21 mouse cellular contexts compared by ENCODE assay signal in the genomic region with DNA sequence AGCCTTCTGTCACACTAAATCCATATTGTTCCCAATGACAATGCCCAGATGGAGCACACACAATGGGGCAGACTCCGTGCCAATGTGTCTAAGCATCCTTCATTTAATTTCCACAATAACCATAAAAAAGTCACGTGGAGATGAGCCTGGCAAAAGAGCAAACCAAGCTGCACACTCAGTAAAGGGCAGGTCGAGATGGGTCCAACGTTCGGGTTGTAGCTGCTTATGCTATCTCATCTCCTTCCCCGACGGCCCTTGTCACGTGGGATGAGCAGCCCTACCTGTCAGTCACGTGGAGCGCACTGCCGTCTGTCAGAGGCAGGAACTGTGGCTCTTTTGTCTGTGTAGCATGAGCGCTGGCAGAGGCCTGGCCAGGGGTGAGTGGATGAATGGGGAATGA. TPM values are rescaled to one million over a fixed set of nuclear protein-coding genes. Genes with fewer than 3 reads are reported as not detected.
DNase-seq lines count a peak whose midpoint lies in the region; ATAC-seq and TF ChIP-seq lines count a peak whose summit lies in the region.
"Had no signal": no experiment of that assay in that cellular context is flagged by ENCODE, and none has a peak within 500 bp of the region (broad histone marks: within the 10 kb centered on the region; RNA-seq: fewer than 3 reads in every experiment).

No protein-coding gene starts in this region.

- no peak for TF ChIP-seq CTCF in intestine, postnatal 0 days (IDR thresholded peaks at IDR 0.05; ENCODE audit: low read depth)

- peaks cover 6% of the 10 kb centered on the region; the same call in 1 of the 2 replicates for H3K4me1 ChIP-seq in forebrain, embryonic 14.5 days (ENCODE audit: control insufficient read depth, insufficient read depth, low read length)
- H3K4me1 ChIP-seq in forebrain, embryonic 11.5 days (replicated peaks; ENCODE audit: control insufficient read depth, insufficient read depth, low read length): 0 out of 2 replicates have a peak, but pooled peaks cover 5% of the 10 kb centered on the region
- H3K4me1 ChIP-seq in intestine, postnatal 0 days (replicated peaks; ENCODE audit: control insufficient read depth, insufficient read depth, low read length): no peaks in the 10 kb centered on the region
- H3K4me1 ChIP-seq: limb, embryonic 12.5 days had no signal

- peak; percentile 16 for DNase-seq in forebrain, embryonic 14.5 days (ENCODE audit: low spot score)
- DNase-seq in forebrain, embryonic 11.5 days (ENCODE audit: low spot score): no peak
- DNase-seq in ES-CJ7 (ENCODE audit: low read depth, low spot score) (peak; percentile 25), R1 (ENCODE audit: low read depth, low spot score) (peak; percentile 32)
- DNase-seq in adrenal gland, adult 2 months: no peak
- DNase-seq in spleen, adult 12 weeks (ENCODE audit: low spot score): no peak
- no peak for DNase-seq in thymus, postnatal 10 days (ENCODE audit: low spot score in 2 of 2)
- DNase-seq: heart, adult 2 months; right cerebral cortex, postnatal 4 days; thymus, postnatal 14 days had no signal

- no peaks in the 10 kb centered on the region for H3K36me3 ChIP-seq in forebrain, embryonic 14.5 days (ENCODE audit: control insufficient read depth, insufficient read depth, low read length)
- no peaks in the 10 kb centered on the region for H3K36me3 ChIP-seq in forebrain, embryonic 11.5 days (ENCODE audit: control insufficient read depth, insufficient read depth, low read length)
- H3K36me3 ChIP-seq in intestine, postnatal 0 days (ENCODE audit: control insufficient read depth, insufficient read depth): no peaks in the 10 kb centered on the region
- H3K36me3 ChIP-seq: kidney, embryonic 15.5 days; limb, embryonic 12.5 days had no signal

- no peak overlapping the region for H3K27ac ChIP-seq in forebrain, embryonic 14.5 days (ENCODE audit: low read depth, low read length)
- no peak overlapping the region for H3K27ac ChIP-seq in forebrain, embryonic 11.5 days (ENCODE audit: low read depth, low read length)
- H3K27ac ChIP-seq in intestine, postnatal 0 days (ENCODE audit: low read depth, low read length): peak overlapping the region; percentile 36
- H3K27ac ChIP-seq: forebrain, embryonic 13.5 days; heart, adult 2 months; kidney, embryonic 15.5 days; limb, embryonic 12.5 days; liver, embryonic 14.5 days had no signal

- no peak overlapping the region for H3K4me3 ChIP-seq in forebrain, embryonic 14.5 days (ENCODE audit: low read depth, low read length)
- no peak overlapping the region for H3K4me3 ChIP-seq in forebrain, embryonic 11.5 days (ENCODE audit: low read depth, low read length)
- no peak overlapping the region for H3K4me3 ChIP-seq in intestine, postnatal 0 days (ENCODE audit: low read depth, low read length)
- H3K4me3 ChIP-seq: forebrain, embryonic 13.5 days; heart, adult 2 months; kidney, embryonic 15.5 days; limb, embryonic 12.5 days had no signal

- peaks cover 7% of the 10 kb centered on the region; the same call in 1 of the 2 replicates for H3K27me3 ChIP-seq in forebrain, embryonic 14.5 days (replicated peaks; ENCODE audit: control insufficient read depth, insufficient read depth, low read length)
- no peaks in the 10 kb centered on the region; the same call in 1 of the 2 replicates for H3K27me3 ChIP-seq in forebrain, embryonic 11.5 days (ENCODE audit: control insufficient read depth, insufficient read depth, low read length)
- no peaks in the 10 kb centered on the region; the same call in 1 of the 2 replicates for H3K27me3 ChIP-seq in intestine, postnatal 0 days (replicated peaks; ENCODE audit: control insufficient read depth, insufficient read depth, low read length)

- no peak overlapping the region for H3K9ac ChIP-seq in forebrain, embryonic 14.5 days (ENCODE audit: low read length)
- no peak overlapping the region for H3K9ac ChIP-seq in forebrain, embryonic 11.5 days (ENCODE audit: low read length)
- no peak overlapping the region for H3K9ac ChIP-seq in intestine, postnatal 0 days (ENCODE audit: low read depth, low read length)
- H3K9ac ChIP-seq: forebrain, embryonic 13.5 days; kidney, embryonic 15.5 days; limb, embryonic 12.5 days; liver, embryonic 14.5 days had no signal

- no peak for ATAC-seq in forebrain, embryonic 14.5 days
- ATAC-seq in forebrain, embryonic 11.5 days (replicated peaks; ENCODE audit: low FRiP score): no peak
- ATAC-seq in intestine, postnatal 0 days: peak; percentile 89
- ATAC-seq: forebrain, embryonic 13.5 days; lung, postnatal 0 days had no signal

- no peaks in the 10 kb centered on the region for H3K9me3 ChIP-seq in forebrain, embryonic 14.5 days (replicated peaks; ENCODE audit: control insufficient read depth, low read length)
- H3K9me3 ChIP-seq in forebrain, embryonic 11.5 days (ENCODE audit: control insufficient read depth, low read length): no peaks in the 10 kb centered on the region
- no peaks in the 10 kb centered on the region for H3K9me3 ChIP-seq in intestine, postnatal 0 days (ENCODE audit: control insufficient read depth)
- H3K9me3 ChIP-seq: forebrain, embryonic 13.5 days; kidney, embryonic 15.5 days; limb, embryonic 12.5 days had no signal

- H3K4me2 ChIP-seq in forebrain, embryonic 14.5 days (ENCODE audit: low read length): no peak overlapping the region
- no peak overlapping the region for H3K4me2 ChIP-seq in forebrain, embryonic 11.5 days (ENCODE audit: low read depth, low read length, severe bottlenecking)
- H3K4me2 ChIP-seq in intestine, postnatal 0 days (replicated peaks; ENCODE audit: low read depth): peak overlapping the region; percentile 17; the same call in 1 of the 2 replicates
- H3K4me2 ChIP-seq: forebrain, embryonic 13.5 days; kidney, embryonic 15.5 days; limb, embryonic 12.5 days had no signal

- 26% methylated on average over 12 of the region's 12 CpGs for WGBS in forebrain, embryonic 14.5 days
- 31% methylated on average over 12 of the region's 12 CpGs for WGBS in forebrain, embryonic 11.5 days
- 27% methylated on average over 12 of the region's 12 CpGs for WGBS in intestine, postnatal 0 days

RNA-seq across cellular contexts. Expression of gene Rab37, which starts 6.6 kb away (rescaled TPM):
- 0.45 and 0.57 TPM in 2 replicates for polyA plus RNA-seq in forebrain, embryonic 14.5 days (2014; fragmentation: Nextera tagmentation; extraction: Ambion mirVana)
- polyA plus RNA-seq in forebrain, embryonic 11.5 days (2014; fragmentation: Nextera tagmentation; extraction: Ambion mirVana): 0.83 and 0.98 TPM in 2 replicates
- polyA plus RNA-seq in intestine, postnatal 0 days (2015; fragmentation: Nextera tagmentation; extraction: Ambion mirVana): 3.7 and 3.9 TPM in 2 replicates
- total RNA-seq in adrenal gland, adult 2 months (2021): under 1 TPM; 0.55 to 0.58 TPM
- polyA plus RNA-seq in adrenal gland, adult 2 months (2012; rRNA removed): 0.15 and 0.36 TPM in 2 replicates

RNA-seq across cellular contexts. Expression of gene Cd300e, which starts 22.6 kb away (rescaled TPM):
- polyA plus RNA-seq in forebrain, embryonic 14.5 days (2014; fragmentation: Nextera tagmentation; extraction: Ambion mirVana): not detected in 2 replicates
- not detected in 2 replicates for polyA plus RNA-seq in forebrain, embryonic 11.5 days (2014; fragmentation: Nextera tagmentation; extraction: Ambion mirVana)
- polyA plus RNA-seq in intestine, postnatal 0 days (2015; fragmentation: Nextera tagmentation; extraction: Ambion mirVana): 0.09 and 0.13 TPM in 2 replicates
- under 1 TPM; 0.78 to 0.86 TPM for total RNA-seq in adrenal gland, adult 2 months (2021)
- polyA plus RNA-seq in adrenal gland, adult 2 months (2012; rRNA removed): 0.04 TPM in 1 of 2 replicates, not detected in the other
- total RNA-seq: layer of hippocampus, adult 18-20 months had no signal
- polyA plus RNA-seq: forebrain, embryonic 13.5 days; kidney, embryonic 15.5 days; limb, embryonic 12.5 days had no signal

RNA-seq across cellular contexts. Expression of gene Cd300ld3, which starts 36.4 kb away (rescaled TPM):
- not detected in 2 replicates for polyA plus RNA-seq in forebrain, embryonic 14.5 days (2014; fragmentation: Nextera tagmentation; extraction: Ambion mirVana)
- polyA plus RNA-seq in forebrain, embryonic 11.5 days (2014; fragmentation: Nextera tagmentation; extraction: Ambion mirVana): not detected in 2 replicates
- polyA plus RNA-seq in intestine, postnatal 0 days (2015; fragmentation: Nextera tagmentation; extraction: Ambion mirVana): not detected in 2 replicates
- total RNA-seq in adrenal gland, adult 2 months (2021): 10 to 100 TPM in 1 of 2 experiments, 1 to 10 TPM in 1; 4.0 to 10.5 TPM
- 10.6 and 11.2 TPM in 2 replicates for polyA plus RNA-seq in adrenal gland, adult 2 months (2012; rRNA removed)
- polyA plus RNA-seq: embryonic facial prominence, embryonic 14.5 days; forebrain, embryonic 13.5 days; heart, postnatal 0 days; kidney, embryonic 15.5 days; limb, embryonic 12.5 days; lung, postnatal 0 days; stomach, embryonic 14.5 days had no signal

RNA-seq across cellular contexts. Expression of gene Cd300ld5, which starts 47.0 kb away (rescaled TPM):
- polyA plus RNA-seq in forebrain, embryonic 14.5 days (2014; fragmentation: Nextera tagmentation; extraction: Ambion mirVana): not detected in 2 replicates
- not detected in 2 replicates for polyA plus RNA-seq in forebrain, embryonic 11.5 days (2014; fragmentation: Nextera tagmentation; extraction: Ambion mirVana)
- polyA plus RNA-seq in intestine, postnatal 0 days (2015; fragmentation: Nextera tagmentation; extraction: Ambion mirVana): not detected in 2 replicates
- total RNA-seq in adrenal gland, adult 2 months (2021): 1 to 10 TPM; 5.0 to 8.0 TPM
- polyA plus RNA-seq in adrenal gland, adult 2 months (2012; rRNA removed): 0.49 and 0.68 TPM in 2 replicates
- polyA plus RNA-seq: cortical plate, adult 2 months; embryonic facial prominence, embryonic 14.5 days; forebrain, embryonic 13.5 days; heart, postnatal 0 days; kidney, embryonic 15.5 days; limb, embryonic 12.5 days; lung, postnatal 0 days; stomach, embryonic 14.5 days had no signal

RNA-seq across cellular contexts. Expression of gene Cd300lf, which starts 49.2 kb away (rescaled TPM):
- polyA plus RNA-seq in forebrain, embryonic 14.5 days (2014; fragmentation: Nextera tagmentation; extraction: Ambion mirVana): not detected in 2 replicates
- polyA plus RNA-seq in forebrain, embryonic 11.5 days (2014; fragmentation: Nextera tagmentation; extraction: Ambion mirVana): not detected in 2 replicates
- 1.1 and 1.3 TPM in 2 replicates for polyA plus RNA-seq in intestine, postnatal 0 days (2015; fragmentation: Nextera tagmentation; extraction: Ambion mirVana)
- under 1 TPM; 0.55 to 0.90 TPM for total RNA-seq in adrenal gland, adult 2 months (2021)
- polyA plus RNA-seq in adrenal gland, adult 2 months (2012; rRNA removed): 1.00 and 1.3 TPM in 2 replicates
- polyA plus RNA-seq: forebrain, embryonic 13.5 days had no signal

Comparison
In these comparisons a context has a peak if more than half of its experiments do, and no peak if none do; other contexts are left out.
1. DNase-seq: peak in forebrain, embryonic 14.5 days (single experiment), ES-CJ7 (single experiment) and R1 (single experiment); none in forebrain, embryonic 11.5 days (single experiment), adrenal gland, adult 2 months (single experiment), spleen, adult 12 weeks (single experiment) and thymus, postnatal 10 days (0 of 2).
2. RNA of gene Cd300ld3, which starts 36.4 kb away (polyA plus RNA-seq): 10.6 to 11.2 TPM in adrenal gland, adult 2 months; not detected in forebrain, embryonic 11.5 days, not detected in forebrain, embryonic 14.5 days and not detected in intestine, postnatal 0 days; every median in the first group is over 10 times any median in the second.